Mouse (Mus musculus) kidney, adult 2 months (tissue): ENCODE measurements around the gene Hcst. TPM values are rescaled to one million over a fixed set of nuclear protein-coding genes. Genes with fewer than 3 reads are reported as not detected.

Source experiments
- DNase-seq: peaks from one replicate; pipeline ENCODE4 v3.0.0; 2021
- H3K27ac ChIP-seq: fragments of 200-500 bp; 2 replicates; pipeline ENCODE4 v1.5.1; 2012; ENCODE audit warnings: low read depth, low read length, control low read depth, inconsistent platforms; ENCODE audit not compliant: insufficient read depth
- H3K27me3 ChIP-seq: fragments of 200-500 bp; replicated peaks from 2 replicates; pipeline ENCODE4 v1.6.1; 2012; ENCODE audit warnings: mild to moderate bottlenecking, moderate library complexity, low read length, inconsistent platforms; ENCODE audit not compliant: control insufficient read depth, insufficient read depth
- H3K36me3 ChIP-seq: fragments of 200-500 bp; 2 replicates; pipeline ENCODE4 v1.6.1; 2012; ENCODE audit warnings: mild to moderate bottlenecking, moderate library complexity, low read length, inconsistent platforms; ENCODE audit not compliant: control insufficient read depth, insufficient read depth
- H3K4me1 ChIP-seq: fragments of 200-500 bp; 2 replicates; pipeline ENCODE4 v1.6.1; 2011; ENCODE audit warnings: low read length; ENCODE audit not compliant: control insufficient read depth, insufficient read depth
- H3K4me3 ChIP-seq: fragments of 200-500 bp; 2 replicates; pipeline ENCODE4 v1.5.1; 2011; ENCODE audit warnings: mild to moderate bottlenecking, low read depth, low read length, control low read depth; ENCODE audit not compliant: insufficient read depth
- CTCF ChIP-seq: fragments of 200-500 bp; conservative IDR thresholded peaks from 2 replicates; pipeline ENCODE4 v1.5.1; 2011; ENCODE audit warnings: low read depth, mild to moderate bottlenecking, control low read depth, low read length, moderate library complexity, mixed read lengths; ENCODE audit not compliant: insufficient read depth, insufficient read length
- POLR2A ChIP-seq: fragments of 200-500 bp; IDR thresholded peaks from one replicate; pipeline ENCODE4 v1.6.1; 2011; ENCODE audit warnings: low read depth, low read length, control low read depth
- WGBS: fragments of 180-500 bp; shearing (Covaris S2); methylation state at CpG from one replicate; pipeline ENCODE4 v1.1.7; 2018; 5-methylcytosine and 5-hydroxymethylcytosine counted together
- polyA plus RNA-seq: library from polyadenylated mRNA; depleted of rRNA; stranded (reverse); fragments of >200 nt; gene quantifications from 2 replicates; pipeline ENCODE4 v1.2.3, GENCODE M21; 2012

The Hcst gene
- polyA plus RNA-seq, 1 experiment = 12.0 TPM

GRCm38 (mm10) chr7:30456911-30457628, 37.4 kb upstream of the Hcst start:
- Histone ChIP-seq H3K27me3 (peaks cover 2% of the 10 kb centered on the region; the same call in 1 of the 2 replicates), H3K4me3 (no peak overlapping the region)
- WGBS = 2% methylated on average over 31 of the region's 31 CpGs

GRCm38 (mm10) chr7:30456487-30456886, 36.8 kb upstream of the Hcst start:
- H3K4me3 ChIP-seq = no peak overlapping the region
- H3K36me3 ChIP-seq = no peaks in the 10 kb centered on the region
- DNase-seq = no peak
- no peak overlapping the region for H3K27ac ChIP-seq
- under 1% methylated on average over 9 of the region's 9 CpGs for WGBS
- H3K4me1 ChIP-seq = no peaks in the 10 kb centered on the region
- H3K27me3 ChIP-seq = peaks cover 2% of the 10 kb centered on the region; the same call in 1 of the 2 replicates
- TF ChIP-seq CTCF (no peak), POLR2A (no peak)

More at GRCm38 (mm10) chr7:30456911-30457628, 37.4 kb upstream of the Hcst start:
- DNase-seq = no peak
- TF ChIP-seq CTCF = no peak
- no peak for TF ChIP-seq POLR2A
- Histone ChIP-seq H3K27ac (no peak overlapping the region), H3K36me3 (no peaks in the 10 kb centered on the region), H3K4me1 (no peaks in the 10 kb centered on the region)

- no peak for DNase-seq
- Histone ChIP-seq H3K27ac (no peak overlapping the region), H3K27me3 (peaks cover 2% of the 10 kb centered on the region; the same call in 1 of the 2 replicates), H3K4me1 (no peaks in the 10 kb centered on the region), H3K36me3 (no peaks in the 10 kb centered on the region), H3K4me3 (no peak overlapping the region)
- 7% methylated on average over 6 of the region's 6 CpGs for WGBS
- TF ChIP-seq POLR2A (no peak), CTCF (no peak)
These were observed 34.6 kb upstream of the Hcst start for GRCm38 (mm10) chr7:30454259-30454658.

GRCm38 (mm10) chr7:30453766-30454165, 34.1 kb upstream of the Hcst start:
- Histone ChIP-seq H3K27me3 (peaks cover 2% of the 10 kb centered on the region; the same call in 1 of the 2 replicates), H3K36me3 (no peaks in the 10 kb centered on the region), H3K4me1 (no peaks in the 10 kb centered on the region), H3K4me3 (no peak overlapping the region), H3K27ac (no peak overlapping the region)
- peak; percentile 62 for DNase-seq
- TF ChIP-seq POLR2A (no peak), CTCF (no peak)
- 2% methylated on average over 25 of the region's 25 CpGs for WGBS

- peaks cover 2% of the 10 kb centered on the region; the same call in 1 of the 2 replicates for H3K27me3 ChIP-seq
These were observed 33.7 kb upstream of the Hcst start for GRCm38 (mm10) chr7:30453327-30453726.

GRCm38 (mm10) chr7:30450241-30450640, 30.6 kb upstream of the Hcst start:
- WGBS = 72% methylated on average over 7 of the region's 7 CpGs
- DNase-seq = no peak
- no peak overlapping the region for H3K4me3 ChIP-seq
- H3K4me1 ChIP-seq = no peaks in the 10 kb centered on the region
- no peaks in the 10 kb centered on the region for H3K36me3 ChIP-seq
- no peaks in the 10 kb centered on the region; the same call in 1 of the 2 replicates for H3K27me3 ChIP-seq
- H3K27ac ChIP-seq = no peak overlapping the region
- TF ChIP-seq CTCF = no peak
- no peak for TF ChIP-seq POLR2A

More at GRCm38 (mm10) chr7:30453327-30453726, 33.7 kb upstream of the Hcst start:
- WGBS = 13% methylated on average over 25 of the region's 25 CpGs
- Histone ChIP-seq H3K4me1 (no peaks in the 10 kb centered on the region), H3K27ac (no peak overlapping the region), H3K36me3 (no peaks in the 10 kb centered on the region), H3K4me3 (no peak overlapping the region)
- TF ChIP-seq CTCF = no peak
- TF ChIP-seq POLR2A = no peak
- no peak for DNase-seq

GRCm38 (mm10) chr7:30444971-30445751, 25.5 kb upstream of the Hcst start, which contains the start of gene Aplp1:
TSS of gene Aplp1 (minus strand) at chr7:30445535.
- H3K4me3 ChIP-seq = peak within 1 kb of the TSS; percentile 47
- TF ChIP-seq CTCF (no peak), POLR2A (no peak)
- no peaks in the 10 kb centered on the region for H3K36me3 ChIP-seq
- no peaks in the 10 kb centered on the region for H3K4me1 ChIP-seq
- WGBS = under 1% methylated on average over 70 of the region's 72 CpGs
- DNase-seq = peak; percentile 65
- H3K27me3 ChIP-seq = no peaks in the 10 kb centered on the region
- H3K27ac ChIP-seq = no peak within 1 kb of the TSS
